ENCODE assay signal across 9 mouse cellular contexts in genomic region chr4:117039925-117040687, GRCm38 (mm10). TPM values are rescaled to one million over a fixed set of nuclear protein-coding genes. Genes with fewer than 3 reads are reported as not detected.
DNase-seq lines count a peak whose midpoint lies in the region; ATAC-seq and TF ChIP-seq lines count a peak whose summit lies in the region.
"Had no signal": no experiment of that assay in that cellular context is flagged by ENCODE, and none has a peak within 500 bp of the region (broad histone marks: within the 10 kb centered on the region; RNA-seq: fewer than 3 reads in every experiment).

No protein-coding gene starts in this region.

- 12% methylated on average over 9 of the region's 9 CpGs for WGBS in cerebellum, adult 2 months
- WGBS in intestine, embryonic 14.5 days, result 38% methylated on average over 9 of the region's 9 CpGs
- WGBS in midbrain, embryonic 14.5 days, result 30% methylated on average over 9 of the region's 9 CpGs
- WGBS in thymus, adult 2 months, result 84% methylated on average over 9 of the region's 9 CpGs

- H3K9ac ChIP-seq in intestine, embryonic 14.5 days (ENCODE audit: low read length), result no peak overlapping the region
- 0 out of 2 replicates have a peak overlapping the region, but pooled peaks have one; percentile 3 for H3K9ac ChIP-seq in midbrain, embryonic 14.5 days (replicated peaks; ENCODE audit: low read length)

- no peak for TF ChIP-seq CTCF in cerebellum, adult 2 months (IDR thresholded peaks at IDR 0.05; ENCODE audit: borderline replicate concordance, insufficient read depth, low read depth, low read length)
- TF ChIP-seq CTCF in thymus, adult 2 months (IDR thresholded peaks at IDR 0.05; ENCODE audit: borderline replicate concordance, control insufficient read depth, extremely low read depth, insufficient read depth, low read length, poor library complexity), result no peak

- H3K9me3 ChIP-seq in intestine, embryonic 14.5 days (ENCODE audit: control insufficient read depth, low read length), result no peaks in the 10 kb centered on the region
- H3K9me3 ChIP-seq in midbrain, embryonic 14.5 days (ENCODE audit: control insufficient read depth, low read length), result no peaks in the 10 kb centered on the region

- ATAC-seq in intestine, embryonic 14.5 days (replicated peaks; ENCODE audit: low FRiP score, low TSS enrichment, low read depth), result no peak
- no peak for ATAC-seq in midbrain, embryonic 14.5 days (ENCODE audit: low FRiP score, low TSS enrichment)

- H3K36me3 ChIP-seq in intestine, embryonic 14.5 days (ENCODE audit: control insufficient read depth, insufficient read depth, low read length), result peaks cover 12% of the 10 kb centered on the region; the same call in 1 of the 2 replicates
- H3K36me3 ChIP-seq in midbrain, embryonic 14.5 days (ENCODE audit: control insufficient read depth, insufficient read depth, low read length), result no peaks in the 10 kb centered on the region
- no peaks in the 10 kb centered on the region for H3K36me3 ChIP-seq in thymus, adult 2 months (ENCODE audit: control insufficient read depth, insufficient read depth, low read length)

- no peak overlapping the region for H3K4me2 ChIP-seq in intestine, embryonic 14.5 days (ENCODE audit: low read length)
- no peak overlapping the region; the same call in 1 of the 2 replicates for H3K4me2 ChIP-seq in midbrain, embryonic 14.5 days (ENCODE audit: low read length)

- no peak for TF ChIP-seq POLR2A in cerebellum, adult 2 months (IDR thresholded peaks at IDR 0.05; ENCODE audit: borderline replicate concordance, insufficient read depth, low read length)
- TF ChIP-seq POLR2A in thymus, adult 2 months (IDR thresholded peaks at IDR 0.05; ENCODE audit: control insufficient read depth, extremely low read depth, insufficient read depth, low read length, poor library complexity), result no peak

- no peak overlapping the region; the same call in 1 of the 2 replicates for H3K27ac ChIP-seq in cerebellum, adult 2 months (ENCODE audit: insufficient read depth, low read length)
- H3K27ac ChIP-seq in intestine, embryonic 14.5 days (ENCODE audit: low read depth), result peak overlapping the region; percentile 52
- peak overlapping the region; percentile 20; the same call in 1 of the 2 replicates for H3K27ac ChIP-seq in midbrain, embryonic 14.5 days (replicated peaks; ENCODE audit: low read depth, low read length)
- H3K27ac ChIP-seq in thymus, adult 2 months (ENCODE audit: control insufficient read depth, insufficient read depth, low read length), result no peak overlapping the region

- H3K4me3 ChIP-seq in cerebellum, adult 2 months (replicated peaks; ENCODE audit: insufficient read depth, low read depth, low read length), result no peak overlapping the region
- no peak overlapping the region for H3K4me3 ChIP-seq in intestine, embryonic 14.5 days (ENCODE audit: low read depth, low read length)
- H3K4me3 ChIP-seq in midbrain, embryonic 14.5 days (replicated peaks; ENCODE audit: low read depth, low read length), result no peak overlapping the region
- no peak overlapping the region for H3K4me3 ChIP-seq in thymus, adult 2 months (ENCODE audit: control insufficient read depth, insufficient read depth, low read length)

- DNase-seq in adipocyte (ENCODE audit: low spot score), result peak; percentile 44
- DNase-seq in cerebellum, adult 2 months, result peak; percentile 37 to 41
- DNase-seq in frontal cortex, postnatal 36 days (ENCODE audit: low spot score in 2 of 2), result peak; percentile 45 to 46
- no peak for DNase-seq in intestine, embryonic 14.5 days (ENCODE audit: low spot score)
- peak; percentile 68 to 73 for DNase-seq in layer of hippocampus, postnatal 36 days
- peak; percentile 76 for DNase-seq in midbrain, embryonic 14.5 days
- no peak for DNase-seq in thymus, adult 2 months
- no peak for DNase-seq in thymus, adult 18-20 months

- no peaks in the 10 kb centered on the region for H3K27me3 ChIP-seq in cerebellum, adult 2 months (ENCODE audit: control insufficient read depth, insufficient read depth, low read length)
- H3K27me3 ChIP-seq in intestine, embryonic 14.5 days (replicated peaks; ENCODE audit: control insufficient read depth, insufficient read depth, low read length), result no peaks in the 10 kb centered on the region
- H3K27me3 ChIP-seq in midbrain, embryonic 14.5 days (ENCODE audit: control insufficient read depth, insufficient read depth, low read length), result no peaks in the 10 kb centered on the region
- no peaks in the 10 kb centered on the region for H3K27me3 ChIP-seq in thymus, adult 2 months (ENCODE audit: control insufficient read depth, insufficient read depth, low read length)

- peaks cover 4% of the 10 kb centered on the region; the same call in 1 of the 2 replicates for H3K4me1 ChIP-seq in cerebellum, adult 2 months (ENCODE audit: control insufficient read depth, insufficient read depth, low read length)
- H3K4me1 ChIP-seq in intestine, embryonic 14.5 days (replicated peaks; ENCODE audit: control insufficient read depth, insufficient read depth, low read length), result peaks cover 9% of the 10 kb centered on the region
- H3K4me1 ChIP-seq in midbrain, embryonic 14.5 days (ENCODE audit: control insufficient read depth, insufficient read depth, low read length), result 0 out of 2 replicates have a peak, but pooled peaks cover 6% of the 10 kb centered on the region
- H3K4me1 ChIP-seq in thymus, adult 2 months (replicated peaks; ENCODE audit: control insufficient read depth, insufficient read depth, low read length), result no peaks in the 10 kb centered on the region

RNA-seq across cellular contexts. Expression of gene Eif2b3, which starts 20.9 kb away (rescaled TPM):
- 26.1 and 26.3 TPM in 2 replicates for polyA plus RNA-seq in cerebellum, adult 2 months (2012; rRNA removed)
- 41.2 and 48.0 TPM in 2 replicates for polyA plus RNA-seq in intestine, embryonic 14.5 days (2014; fragmentation: Nextera tagmentation; extraction: Ambion mirVana)
- total RNA-seq in layer of hippocampus, postnatal 36 days (2021), result 10 to 100 TPM; 18.7 to 18.9 TPM
- 49.7 and 52.0 TPM in 2 replicates for polyA plus RNA-seq in midbrain, embryonic 14.5 days (2014; fragmentation: Nextera tagmentation; extraction: Ambion mirVana)
- 5.4 and 6.1 TPM in 2 replicates for polyA plus RNA-seq in thymus, adult 2 months (2012; rRNA removed)

RNA-seq across cellular contexts. Expression of gene Hectd3, which starts 45.0 kb away (rescaled TPM):
- polyA plus RNA-seq in cerebellum, adult 2 months (2012; rRNA removed), result 69.5 and 73.1 TPM in 2 replicates
- 7.2 and 9.4 TPM in 2 replicates for polyA plus RNA-seq in intestine, embryonic 14.5 days (2014; fragmentation: Nextera tagmentation; extraction: Ambion mirVana)
- 10 to 100 TPM; 41.3 to 41.5 TPM for total RNA-seq in layer of hippocampus, postnatal 36 days (2021)
- polyA plus RNA-seq in midbrain, embryonic 14.5 days (2014; fragmentation: Nextera tagmentation; extraction: Ambion mirVana), result 17.2 and 18.6 TPM in 2 replicates
- polyA plus RNA-seq in thymus, adult 2 months (2012; rRNA removed), result 104 and 113 TPM in 2 replicates

RNA-seq across cellular contexts. Expression of gene Urod, which starts 45.9 kb away (rescaled TPM):
- polyA plus RNA-seq in cerebellum, adult 2 months (2012; rRNA removed), result 107 and 109 TPM in 2 replicates
- polyA plus RNA-seq in intestine, embryonic 14.5 days (2014; fragmentation: Nextera tagmentation; extraction: Ambion mirVana), result 64.8 and 75.7 TPM in 2 replicates
- 10 to 100 TPM; 60.1 to 71.0 TPM for total RNA-seq in layer of hippocampus, postnatal 36 days (2021)
- 48.6 and 54.8 TPM in 2 replicates for polyA plus RNA-seq in midbrain, embryonic 14.5 days (2014; fragmentation: Nextera tagmentation; extraction: Ambion mirVana)
- 88.5 and 100 TPM in 2 replicates for polyA plus RNA-seq in thymus, adult 2 months (2012; rRNA removed)

RNA-seq across cellular contexts. Expression of gene Ptch2, which starts 55.8 kb away (rescaled TPM):
- polyA plus RNA-seq in cerebellum, adult 2 months (2012; rRNA removed), result 3.6 and 3.9 TPM in 2 replicates
- 8.2 and 8.4 TPM in 2 replicates for polyA plus RNA-seq in intestine, embryonic 14.5 days (2014; fragmentation: Nextera tagmentation; extraction: Ambion mirVana)
- 1 to 10 TPM; 2.3 to 3.0 TPM for total RNA-seq in layer of hippocampus, postnatal 36 days (2021)
- 4.0 and 4.5 TPM in 2 replicates for polyA plus RNA-seq in midbrain, embryonic 14.5 days (2014; fragmentation: Nextera tagmentation; extraction: Ambion mirVana)
- 0.89 and 0.92 TPM in 2 replicates for polyA plus RNA-seq in thymus, adult 2 months (2012; rRNA removed)
- total RNA-seq: hematopoietic stem cell, adult 5-6 weeks had no signal

Comparison
In these comparisons a context has a peak if more than half of its experiments do, and no peak if none do; other contexts are left out.
1. DNase-seq: peak in adipocyte (single experiment), cerebellum, adult 2 months (2 of 2), frontal cortex, postnatal 36 days (2 of 2), layer of hippocampus, postnatal 36 days (2 of 2) and midbrain, embryonic 14.5 days (single experiment); none in intestine, embryonic 14.5 days (single experiment), thymus, adult 2 months (single experiment) and thymus, adult 18-20 months (0 of 2).
2. H3K27ac ChIP-seq: peak in intestine, embryonic 14.5 days (single experiment) and midbrain, embryonic 14.5 days (single experiment); none in cerebellum, adult 2 months (single experiment) and thymus, adult 2 months (single experiment).